Mouse (Mus musculus): ENCODE data around the gene Gclm. TPM values are rescaled to one million over a fixed set of nuclear protein-coding genes. Genes with fewer than 3 reads are reported as not detected.
"Not testable (repeated sequence)": the region's sequence is repeated elsewhere in the genome, so short reads cannot be mapped to it uniquely, and the experiment has no call there.

Gclm gene
- total RNA-seq, 2 experiments from 2014 or later, result 62.6 to 79.5 TPM

DNA sequence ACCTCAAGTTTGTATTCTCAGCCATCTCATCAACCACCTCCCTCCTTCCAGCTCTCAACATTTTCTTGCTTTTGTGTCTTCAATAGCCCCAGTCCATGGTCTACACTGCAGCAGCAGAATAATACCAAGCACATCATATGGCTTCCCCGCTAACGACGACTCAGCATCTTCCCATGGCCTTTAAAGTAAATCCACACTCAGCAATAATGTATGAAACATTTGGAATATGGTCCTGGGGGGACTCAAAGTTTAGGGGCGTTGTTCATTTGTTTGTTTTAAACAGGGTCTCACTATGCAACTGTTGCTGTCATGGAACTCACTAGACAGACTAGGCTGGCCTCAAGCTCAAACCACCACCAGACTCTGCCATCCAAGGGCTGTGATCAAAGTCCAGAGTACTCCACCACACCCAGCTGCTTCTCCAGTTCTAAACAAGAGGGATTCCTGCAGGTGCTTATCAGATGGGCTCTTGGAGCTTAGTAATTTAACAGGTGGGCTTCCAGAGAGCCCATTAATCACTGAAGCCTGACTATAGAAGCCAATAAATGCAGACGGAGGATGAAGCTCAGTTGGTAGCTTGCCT is 43.3 kb downstream of the Gclm start:
- no peak for DNase-seq (ENCODE audit: low spot score in 2 of 2)
- intact Hi-C loops (cut with DNase I), result no loop called here

DNA sequence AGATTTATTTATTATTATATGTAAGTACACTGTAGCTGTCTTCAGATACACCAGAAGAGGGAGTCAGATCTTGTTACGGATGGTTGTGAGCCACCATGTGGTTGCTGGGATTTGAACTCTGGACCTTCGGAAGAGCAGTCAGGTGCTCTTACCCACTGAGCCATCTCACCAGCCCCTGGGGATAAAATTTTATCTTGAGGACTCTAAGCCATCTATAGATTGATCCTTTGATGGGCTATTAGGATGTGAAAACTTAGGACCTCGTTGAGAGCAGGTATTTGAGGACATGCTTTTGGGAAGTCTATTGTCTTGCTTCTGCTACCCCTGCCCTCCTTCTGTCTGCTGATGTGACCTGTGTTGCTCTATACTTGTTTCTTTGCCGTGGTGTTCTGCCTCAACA is 44.0 kb downstream of the Gclm start:
- intact Hi-C loops (cut with DNase I); DNase-seq (ENCODE audit: low spot score in 2 of 2): not testable (repeated sequence)

DNA sequence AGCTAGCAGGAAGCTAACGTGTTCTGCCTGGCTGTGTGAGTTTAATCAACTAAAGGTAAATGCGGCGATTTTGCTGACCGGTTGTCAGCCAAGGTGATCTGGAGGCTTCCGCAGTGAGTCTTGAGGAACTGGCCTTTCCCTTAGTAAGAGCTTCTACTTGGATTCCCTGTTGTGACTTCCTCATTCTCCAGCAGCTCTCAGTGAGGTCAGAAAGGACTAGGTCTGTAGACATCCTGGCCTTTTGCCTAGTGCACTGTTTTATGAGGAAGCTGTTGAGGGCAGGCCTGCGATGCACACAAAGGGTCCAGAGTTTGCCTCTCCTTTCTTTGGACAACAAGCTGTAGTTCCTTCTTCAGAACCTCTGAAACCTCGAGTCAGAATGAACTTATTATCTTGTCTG is 45.3 kb downstream of the Gclm start:
- intact Hi-C loops (cut with DNase I), result loop anchor here (5.0 kb wide), 1 partner anchor 177 kb away; no protein-coding TSS in a partner anchor
- peak in 1 of 2 experiments; percentile 53 for DNase-seq (ENCODE audit: low spot score in 2 of 2)

DNA sequence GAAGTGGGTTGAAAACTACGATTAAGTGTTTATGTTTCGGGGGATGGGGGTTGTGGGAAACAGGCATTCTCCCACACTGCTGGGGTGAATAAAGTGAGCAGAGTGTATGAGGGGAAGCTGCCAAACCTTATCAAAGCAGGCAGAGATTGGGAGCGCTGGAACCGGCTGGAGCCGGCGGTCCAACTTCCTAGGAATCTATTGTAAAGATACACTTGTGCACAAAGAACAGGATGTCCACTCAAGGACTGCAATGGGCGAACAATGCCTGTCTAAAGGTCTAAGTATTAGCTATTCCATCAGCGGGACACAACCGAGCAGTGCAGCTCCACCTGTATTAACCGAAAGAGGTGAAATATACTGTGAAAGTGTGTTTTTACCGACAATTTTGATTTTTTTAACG is 46.5 kb downstream of the Gclm start:
- no peak for DNase-seq (ENCODE audit: low spot score in 2 of 2)
- intact Hi-C loops (cut with DNase I), result loop anchor here (2.0 to 5.0 kb wide), 2 partner anchors 17 to 175 kb away; partner anchors contain the start of gene Dnttip2

DNA sequence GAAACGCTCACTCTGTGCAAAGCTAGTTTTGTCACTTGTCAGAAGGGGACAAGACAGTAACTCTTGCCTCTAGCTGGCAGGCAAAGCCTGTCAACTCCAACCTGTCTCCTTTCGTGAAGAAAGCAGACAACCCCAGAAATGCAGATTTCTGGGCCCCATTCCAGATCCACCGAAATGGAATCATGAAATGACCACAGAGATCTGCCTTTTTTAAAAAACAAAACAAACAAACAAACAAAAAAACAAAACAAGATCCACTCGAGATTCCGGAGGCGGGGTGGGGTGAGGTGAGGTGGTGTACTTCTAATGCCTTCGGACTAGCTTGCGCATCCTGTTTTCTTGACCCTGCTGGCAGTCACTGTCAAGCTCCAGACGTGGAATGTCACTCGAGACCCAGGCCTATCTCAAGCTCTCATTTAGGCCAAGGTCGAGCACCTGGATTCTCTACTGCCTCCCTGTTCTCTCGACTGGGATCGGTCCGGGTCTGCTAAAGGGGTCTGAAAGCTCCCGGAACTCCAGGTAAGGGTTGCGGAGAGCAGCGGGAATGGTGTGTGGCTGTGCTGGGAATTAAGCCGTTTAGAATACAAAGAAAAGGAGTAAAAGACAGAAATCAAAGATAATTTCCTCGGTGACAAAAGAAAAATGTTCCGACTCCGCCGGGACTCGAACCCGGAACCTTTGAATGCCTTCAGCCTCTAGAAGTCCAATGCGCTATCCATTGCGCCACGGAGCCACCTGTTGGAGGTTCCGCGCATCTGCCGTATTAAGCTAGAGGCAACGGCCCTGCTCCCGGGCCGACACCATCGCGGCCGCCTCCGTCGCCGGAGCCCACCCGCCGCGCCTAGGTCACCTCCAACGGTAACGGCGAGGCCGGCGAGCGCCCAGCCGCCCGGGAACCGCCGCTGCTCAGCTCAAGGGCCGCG is 47.2 kb downstream of the Gclm start:
- intact Hi-C loops (cut with DNase I), result loop anchor here (2.0 to 5.0 kb wide), 2 partner anchors 18 to 175 kb away; partner anchors contain the start of gene Dnttip2
- peak; percentile 87 to 90 for DNase-seq (ENCODE audit: low spot score in 2 of 2)

DNA sequence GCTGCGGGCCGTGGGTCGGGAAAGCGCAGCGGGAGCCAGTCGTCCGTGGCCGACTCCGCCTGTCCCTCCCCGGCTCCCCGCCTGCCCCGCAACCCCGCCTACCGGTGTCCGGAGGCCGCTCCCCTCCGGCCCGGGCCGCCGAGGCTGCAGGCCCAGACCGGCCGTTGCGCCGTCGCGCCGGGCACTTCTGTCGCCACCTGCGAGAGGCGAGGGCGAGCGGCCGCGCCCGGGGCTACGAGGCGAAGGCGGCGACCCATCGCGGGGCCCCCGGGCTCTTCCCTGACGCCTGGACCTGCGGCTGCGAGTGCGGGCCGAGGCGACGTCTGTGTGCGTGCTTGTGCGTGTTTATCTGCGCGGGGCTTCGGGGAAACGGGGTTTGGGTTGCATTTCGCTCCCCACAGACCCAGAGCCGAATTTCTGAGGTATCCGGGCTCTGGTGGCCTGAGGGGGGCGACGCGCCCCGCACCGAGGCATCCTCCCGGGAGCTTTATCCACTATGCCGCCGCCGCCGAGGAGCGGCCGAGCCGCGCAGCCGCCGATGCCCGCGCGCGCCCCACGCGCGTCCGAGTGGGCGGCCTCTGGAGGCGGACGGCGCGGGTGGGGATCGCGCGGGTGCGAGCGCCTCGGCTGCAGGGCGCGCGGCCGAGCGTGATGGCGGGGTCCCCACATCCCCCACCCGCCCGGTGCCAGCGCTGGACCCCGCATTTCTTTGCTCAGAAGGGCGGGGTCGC is 48.0 kb downstream of the Gclm start:
- peak; percentile 52 to 83 for DNase-seq (ENCODE audit: low spot score in 2 of 2)
- intact Hi-C loops (cut with DNase I), result loop anchor here (2.0 to 5.0 kb wide), 2 partner anchors 19 to 174 kb away; partner anchors contain the start of gene Dnttip2

DNA sequence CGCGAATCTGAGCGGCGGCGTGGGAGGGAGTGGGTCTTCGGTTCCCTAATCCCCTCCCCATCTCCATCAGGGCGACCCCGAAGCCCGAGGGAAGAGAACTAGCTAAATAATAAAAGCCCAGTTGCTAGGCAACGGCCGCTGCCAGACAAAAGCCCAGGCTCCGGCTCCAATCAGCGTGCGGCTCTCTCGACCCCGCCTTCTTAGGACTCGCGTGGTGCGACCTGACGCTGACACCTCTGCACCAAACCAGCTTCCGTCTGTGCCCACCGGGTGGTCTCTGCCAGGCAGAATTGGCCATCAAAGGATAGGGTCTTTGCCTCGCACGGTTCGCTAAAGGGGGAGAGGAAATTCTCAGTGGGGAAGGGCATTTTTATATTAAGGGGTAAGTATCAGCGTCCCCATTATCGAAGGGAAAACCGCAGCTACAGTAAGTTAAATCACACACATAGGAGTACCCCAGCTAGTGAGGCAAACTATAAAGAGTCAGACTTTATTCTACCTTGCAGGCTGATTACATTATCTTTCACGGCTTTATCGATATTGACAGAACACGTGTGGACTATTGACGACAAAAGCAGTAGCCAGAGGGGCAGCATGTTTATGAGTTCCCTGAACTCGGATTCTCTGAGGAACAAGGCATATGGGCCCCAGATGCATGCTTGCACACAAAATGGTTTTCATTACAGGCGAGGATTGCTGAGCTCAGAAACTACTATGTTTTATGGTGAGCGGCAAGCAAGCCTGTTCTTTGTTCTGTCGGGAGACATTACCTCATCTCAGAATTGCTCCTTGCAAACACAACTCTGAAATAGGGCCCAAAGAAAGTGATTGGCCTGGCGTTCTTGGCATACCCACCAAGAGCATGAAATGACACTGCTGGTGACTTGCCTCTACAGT is 48.8 kb downstream of the Gclm start, which contains the start of gene Bcar3:
Gene Bcar3, plus strand, starts transcription at position 183 of the 897 bp plus-strand sequence.
- peak; percentile 94 to 96 for DNase-seq (ENCODE audit: low spot score in 2 of 2)
- intact Hi-C loops (cut with DNase I), result loop anchor here (1.0 to 5.0 kb wide), 3 partner anchors 19 to 326 kb away; partner anchors contain the start of gene Dnttip2

DNA sequence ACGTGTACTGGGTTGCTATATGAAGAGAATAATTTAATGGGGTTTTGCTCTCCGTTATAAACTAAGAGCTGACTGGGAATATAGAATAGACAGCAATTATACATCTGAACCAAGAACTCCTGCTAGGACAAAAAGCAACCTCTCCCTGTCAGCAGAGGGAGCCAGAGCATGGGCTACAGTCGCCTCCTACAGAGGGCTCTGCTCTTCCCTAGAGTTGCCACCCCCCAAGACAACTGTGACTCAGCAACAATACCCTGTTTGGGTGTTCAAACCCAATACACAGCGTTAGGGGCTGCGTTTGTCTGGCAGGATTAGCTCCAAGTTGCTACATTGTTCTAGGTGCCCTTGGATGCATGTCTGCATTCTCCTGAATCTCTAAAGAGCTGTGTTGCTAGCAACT is 50.2 kb downstream of the Gclm start:
- peak; percentile 60 to 84 for DNase-seq (ENCODE audit: low spot score in 2 of 2)
- intact Hi-C loops (cut with DNase I), result loop anchor here (1.0 kb wide), 1 partner anchor 343 kb away; no protein-coding TSS in a partner anchor

DNA sequence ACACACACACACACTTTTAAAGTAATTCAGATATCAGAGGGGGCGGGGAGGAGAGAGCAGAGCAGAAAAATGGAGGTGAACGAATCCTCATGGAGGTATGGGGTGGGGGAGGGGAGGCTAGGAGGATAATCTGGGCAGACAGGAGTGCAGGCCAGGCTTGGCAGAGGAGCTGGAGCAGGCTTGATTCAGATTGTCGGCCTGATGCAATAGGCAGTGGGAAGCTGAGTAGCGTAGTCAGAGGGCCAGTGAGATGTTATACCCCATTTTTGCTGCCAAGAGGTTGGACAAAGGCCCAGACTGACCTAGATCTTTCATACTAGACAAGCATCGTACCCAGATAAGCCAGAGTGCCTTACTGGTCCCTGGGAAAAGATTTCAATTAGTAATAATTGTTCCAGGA is 51.6 kb downstream of the Gclm start:
- no peak for DNase-seq (ENCODE audit: low spot score in 2 of 2)
- intact Hi-C loops (cut with DNase I), result no loop called here

DNA sequence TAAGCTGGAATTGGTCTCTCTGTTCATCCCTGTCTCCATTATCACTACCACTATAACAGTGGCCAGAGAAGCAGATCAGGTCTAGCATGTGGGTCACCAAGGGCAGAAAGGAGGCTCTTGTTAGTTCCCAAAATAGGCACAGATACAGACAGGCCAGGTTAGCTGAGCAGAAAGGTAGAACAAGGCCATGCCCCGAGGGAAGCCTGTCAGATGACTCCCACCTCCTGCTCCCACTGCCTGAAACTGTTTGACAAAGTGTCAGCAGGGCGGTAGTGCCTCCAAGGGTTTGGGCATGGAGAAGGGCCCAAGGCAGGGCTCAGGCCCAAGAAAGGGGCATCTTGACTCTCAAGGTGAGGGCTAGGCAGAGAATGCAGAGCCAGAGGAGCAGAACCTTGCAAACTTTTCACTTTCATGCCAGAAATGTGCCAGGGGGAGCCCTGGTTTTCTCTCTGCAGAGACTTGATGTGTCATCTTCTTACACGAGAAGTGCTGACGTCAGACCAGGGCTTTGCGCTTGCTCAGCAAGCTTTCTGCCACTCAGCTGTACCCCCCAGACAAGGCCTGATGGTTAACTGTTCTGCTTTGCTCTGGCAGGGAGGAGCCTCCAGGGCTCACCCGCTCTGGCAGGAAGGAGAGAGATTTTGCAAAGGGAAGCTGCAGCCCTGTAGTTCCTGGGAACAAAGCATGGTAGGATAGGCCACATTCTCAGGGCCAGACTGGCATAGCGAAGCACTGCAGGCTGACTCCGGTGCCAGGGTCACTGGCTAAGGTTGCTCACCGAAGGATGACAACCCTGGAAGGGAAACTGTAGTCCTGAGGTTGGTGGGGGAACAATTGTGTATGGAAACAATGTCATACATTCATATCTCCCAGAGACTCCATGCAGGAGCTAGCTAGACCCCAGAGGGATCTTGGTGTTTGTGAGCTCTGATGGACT is 55.9 kb downstream of the Gclm start:
- intact Hi-C loops (cut with DNase I), result loop anchor here (10.0 kb wide), 1 partner anchor 604 kb away; no protein-coding TSS in a partner anchor
- DNase-seq (ENCODE audit: low spot score in 2 of 2), result peak; percentile 73 to 94

DNA sequence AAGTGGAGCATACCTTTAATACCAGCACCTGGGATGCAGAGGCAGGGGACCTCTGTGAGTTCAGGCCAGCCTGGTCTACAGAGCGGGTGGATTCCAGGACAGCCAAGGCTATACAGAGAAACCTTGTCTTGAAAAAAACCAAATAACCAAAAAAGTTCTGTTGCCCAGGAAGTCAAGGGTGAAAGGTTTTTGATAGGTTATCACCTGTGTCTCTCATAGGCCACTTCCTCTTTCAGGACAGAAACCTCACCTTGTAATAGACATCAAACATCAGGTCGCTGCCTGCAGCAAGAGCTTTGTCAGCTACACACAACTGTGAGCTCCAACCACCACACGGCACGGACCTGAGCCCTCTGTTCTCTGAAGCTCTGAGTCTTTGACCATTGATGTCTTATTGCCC is 59.2 kb downstream of the Gclm start:
- DNase-seq (ENCODE audit: low spot score in 2 of 2), result no peak
- intact Hi-C loops (cut with DNase I), result loop anchor here (10.0 kb wide), 1 partner anchor 600 kb away; no protein-coding TSS in a partner anchor

DNA sequence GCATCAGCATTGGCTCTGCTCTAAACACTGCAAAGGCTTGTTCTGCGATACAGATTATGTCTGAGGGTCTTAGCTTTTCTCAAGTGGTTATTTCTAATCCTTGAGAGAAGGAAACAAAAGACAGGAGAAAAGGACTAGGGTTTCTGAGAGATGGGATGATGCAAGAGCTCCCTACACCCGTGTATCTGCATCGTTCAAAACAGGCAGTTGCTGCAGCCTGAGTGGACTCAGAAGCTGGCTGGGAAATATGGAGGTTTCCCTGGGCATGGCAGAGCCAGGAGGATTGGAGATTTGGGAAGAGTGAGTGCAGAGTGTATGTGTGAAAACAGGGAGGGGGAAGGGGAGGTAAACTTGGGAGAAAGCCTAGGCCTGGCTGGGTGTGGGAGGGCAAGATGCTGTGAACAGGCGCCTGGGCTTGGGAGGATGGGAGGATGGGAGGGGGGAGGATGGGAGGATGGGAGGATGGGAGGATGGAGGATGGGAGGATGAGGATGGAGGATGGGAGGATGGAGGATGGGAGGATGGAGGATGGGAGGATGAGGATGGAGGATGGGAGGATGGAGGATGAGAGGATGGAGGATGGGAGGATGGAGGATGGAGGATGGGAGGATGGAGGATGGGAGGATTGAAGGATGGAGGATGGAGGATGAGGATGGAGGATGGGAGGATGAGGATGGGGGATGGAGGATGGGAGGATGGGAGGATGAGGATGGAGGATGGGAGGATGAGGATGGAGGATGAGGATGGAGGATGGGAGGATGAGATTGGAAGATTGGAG is 62.7 kb downstream of the Gclm start:
- intact Hi-C loops (cut with DNase I), result loop anchor here (10.0 kb wide), 1 partner anchor 597 kb away; no protein-coding TSS in a partner anchor
- no peak for DNase-seq (ENCODE audit: low spot score in 2 of 2)

DNA sequence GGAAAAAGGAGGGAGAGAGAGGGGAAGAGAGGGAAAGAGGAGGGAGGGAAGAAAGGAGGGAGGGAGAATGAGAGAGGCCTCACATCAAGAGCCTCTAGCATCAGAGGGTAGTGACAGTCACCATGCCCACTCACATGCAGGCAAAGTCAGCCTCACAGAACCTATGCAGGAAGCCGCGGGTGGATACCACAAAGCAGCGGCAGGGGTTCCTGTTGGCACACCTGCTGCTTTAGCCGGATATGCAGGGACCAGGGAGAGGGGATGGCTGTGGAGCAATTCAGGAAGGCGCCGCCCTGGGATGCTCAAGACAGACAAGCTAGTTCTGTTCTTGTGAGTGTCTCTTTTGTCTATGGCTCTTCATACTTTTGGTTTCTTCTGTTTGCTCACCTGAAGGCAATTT is 63.6 kb downstream of the Gclm start:
- intact Hi-C loops (cut with DNase I), result loop anchor here (10.0 kb wide), 1 partner anchor 596 kb away; no protein-coding TSS in a partner anchor
- no peak for DNase-seq (ENCODE audit: low spot score in 2 of 2)

DNA sequence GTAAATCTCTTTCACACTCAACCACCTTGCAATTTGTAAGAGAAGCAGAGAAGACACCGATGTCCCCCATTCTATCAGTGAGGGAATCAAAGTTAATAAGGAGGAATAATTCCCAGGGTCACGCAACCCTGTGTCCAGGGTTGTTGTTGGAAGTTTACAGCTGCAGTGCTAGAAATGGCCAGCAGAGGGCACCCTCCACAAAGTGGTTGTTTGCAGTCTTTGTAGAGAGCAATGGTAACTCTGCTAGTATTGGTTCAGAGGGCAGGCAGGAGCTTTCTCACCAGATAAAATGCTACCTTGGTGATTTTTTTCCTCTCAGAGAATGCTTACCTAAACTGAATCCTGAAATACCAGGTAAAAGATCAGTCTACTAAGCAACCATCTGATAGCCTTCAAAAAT is 66.7 kb downstream of the Gclm start:
- peak; percentile 78 to 86 for DNase-seq (ENCODE audit: low spot score in 2 of 2)
- intact Hi-C loops (cut with DNase I), result loop anchor here (1.0 to 10.0 kb wide), 3 partner anchors 154 to 473 kb away; no protein-coding TSS in a partner anchor

DNA sequence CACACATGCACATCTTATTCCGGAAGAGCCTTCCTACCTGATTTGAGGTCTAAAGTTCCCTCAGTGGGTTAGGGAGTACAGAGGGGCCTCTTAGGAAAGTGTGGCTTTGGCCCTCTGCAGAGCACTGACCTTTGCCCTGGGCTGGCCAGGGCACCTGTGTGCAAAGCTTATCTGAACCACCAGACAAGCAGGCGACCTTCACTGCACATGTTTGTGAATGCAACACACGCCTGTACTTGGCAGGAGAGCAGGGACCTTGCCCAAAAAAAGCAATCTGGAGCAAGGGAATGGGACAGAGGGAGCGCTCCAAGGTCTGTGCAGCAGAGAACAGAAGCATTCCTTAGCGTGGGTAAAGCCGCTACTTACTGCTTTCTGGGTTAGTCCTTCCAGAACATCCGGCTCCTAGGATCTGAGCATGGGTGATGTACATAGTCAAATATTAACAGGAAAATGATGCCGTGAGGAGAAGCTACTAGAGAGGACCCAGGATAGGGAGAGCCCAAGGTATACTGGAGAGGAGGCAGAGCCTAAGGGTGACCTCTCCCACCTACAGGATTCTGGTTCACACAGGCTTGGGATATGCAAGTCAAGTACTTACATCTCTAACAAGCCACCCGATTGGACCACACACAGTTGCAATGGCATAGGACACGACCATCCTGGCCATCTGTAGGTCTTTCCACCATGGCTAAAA is 67.7 kb downstream of the Gclm start:
- intact Hi-C loops (cut with DNase I), result loop anchor here (1.0 to 10.0 kb wide), 3 partner anchors 153 to 472 kb away; no protein-coding TSS in a partner anchor

DNA sequence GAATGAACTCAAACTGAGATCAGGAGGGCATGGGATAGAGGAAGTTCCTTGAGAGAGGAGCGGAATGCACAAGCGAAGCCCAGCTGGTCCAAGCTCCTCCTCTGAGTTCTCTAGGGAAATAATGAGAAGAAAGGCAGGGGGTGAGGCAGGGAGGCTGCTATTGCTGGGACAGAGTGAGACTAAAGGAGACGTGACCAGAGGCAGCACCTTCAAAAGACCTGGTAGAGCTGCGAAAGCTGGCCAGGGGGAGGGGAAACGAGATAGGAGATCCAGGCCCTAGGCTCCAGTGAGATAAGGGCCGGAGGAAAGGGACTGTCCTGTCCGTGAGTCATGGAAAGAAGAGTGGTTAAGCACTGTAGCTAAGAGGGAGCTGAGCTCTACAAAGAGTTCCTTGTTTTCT is 68.6 kb downstream of the Gclm start:
- intact Hi-C loops (cut with DNase I), result loop anchor here (10.0 kb wide), 1 partner anchor 471 kb away; no protein-coding TSS in a partner anchor
- no peak for DNase-seq (ENCODE audit: low spot score in 2 of 2)

More for the DNA sequence above, 67.7 kb downstream of the Gclm start:
- DNase-seq (ENCODE audit: low spot score in 2 of 2), result no peak

Measured in left cerebral cortex, postnatal 25 days (tissue).